Mouse (Mus musculus) bone marrow macrophage, adult 2 months (primary cell): ENCODE results near the gene Grap2.

ENCODE experiments used
- CTCF ChIP-seq: IDR thresholded peaks from 2 replicates; pipeline ENCODE4 v1.5.1; 2012; ENCODE audit warnings: low read depth, mild to moderate bottlenecking, low read length, moderate library complexity
- POLR2A ChIP-seq: IDR thresholded peaks from 2 replicates; pipeline ENCODE4 v1.6.1; 2012; ENCODE audit warnings: mild to moderate bottlenecking, low read depth, low read length, borderline replicate concordance

GRCm38 (mm10) chr15:80620371-80620770, 48.0 kb downstream of the Grap2 start:
- TF ChIP-seq CTCF (no peak), POLR2A (no peak)
